Mouse (Mus musculus): Measurements from ENCODE around the gene Dtnb. TPM values are rescaled to one million over a fixed set of nuclear protein-coding genes. Genes with fewer than 3 reads are reported as not detected.

Gene Dtnb
- total RNA-seq, 2 experiments from 2014 or later = 64.4 to 67.3 TPM

DNA sequence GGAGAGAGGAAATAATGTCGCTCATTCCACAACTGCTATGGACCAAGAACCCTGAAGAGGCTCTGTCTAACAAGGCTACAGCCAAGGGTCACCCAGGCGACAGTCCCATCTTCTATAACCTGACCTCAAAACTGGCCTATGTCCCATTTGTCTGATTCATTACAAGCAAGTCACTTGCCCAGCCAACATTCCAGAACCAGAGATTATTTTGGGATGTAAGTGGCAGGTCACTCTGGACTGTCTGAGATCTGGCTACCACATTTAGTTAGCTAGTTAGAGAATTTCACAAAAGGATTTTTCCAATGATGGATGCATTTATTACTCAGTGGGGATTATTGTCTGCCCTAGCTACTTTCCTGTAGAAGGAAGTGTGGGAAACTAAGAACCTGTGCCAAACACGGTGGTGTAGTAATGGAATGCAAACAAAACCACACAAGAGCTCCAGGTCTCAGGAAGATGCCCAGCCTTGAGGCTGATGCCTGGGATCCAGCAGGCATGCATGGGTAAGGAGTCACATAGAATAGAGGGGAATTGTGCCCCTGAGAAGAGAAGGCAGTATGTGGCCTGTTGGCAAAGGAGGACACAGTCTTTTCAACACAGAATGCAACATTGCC lies 192.1 kb downstream of the Dtnb start:
- DNase-seq = no peak
- intact Hi-C loops (cut with DNase I) = no loop called here

DNA sequence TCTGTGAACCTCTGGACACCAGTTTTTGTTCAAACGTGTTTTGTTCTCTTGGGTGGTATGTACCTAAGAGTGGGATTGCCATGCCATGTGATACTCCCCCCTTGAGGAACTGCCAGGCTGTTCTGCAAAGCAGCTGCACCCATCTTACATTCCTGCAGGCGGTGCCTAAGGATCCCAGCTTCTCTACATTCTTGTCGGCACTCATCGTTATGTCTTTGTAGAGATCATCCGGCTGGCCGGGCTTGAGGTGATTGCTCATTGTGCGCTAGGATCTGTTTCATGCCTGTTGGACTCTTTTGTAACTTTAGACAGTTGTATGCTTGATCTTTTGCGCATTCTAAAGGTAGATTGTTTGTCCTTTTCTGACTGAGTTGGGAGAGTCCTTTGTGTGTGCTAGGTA lies 195.2 kb downstream of the Dtnb start:
- intact Hi-C loops (cut with DNase I) = no loop called here
- DNase-seq = no peak

DNA sequence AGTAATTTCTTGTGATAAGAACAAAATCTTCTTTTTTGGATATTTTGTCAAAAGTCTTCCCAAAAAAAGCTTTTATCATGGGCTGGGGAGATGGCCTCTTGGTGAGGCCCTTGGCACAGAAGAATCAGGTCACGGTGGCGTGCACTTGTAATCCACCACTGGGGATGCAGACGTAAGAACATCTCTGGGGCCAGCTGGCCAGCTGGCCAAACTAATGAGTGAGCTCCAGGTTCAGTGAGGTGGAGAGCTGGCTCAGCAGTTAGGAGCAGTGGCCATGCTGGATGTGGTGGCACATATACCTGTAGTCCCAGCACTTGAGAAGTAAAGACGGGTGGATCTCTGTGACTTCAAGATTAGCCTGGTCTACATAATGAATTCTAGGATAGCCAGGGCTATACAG lies 196.2 kb downstream of the Dtnb start:
- no peak for DNase-seq
- intact Hi-C loops (cut with DNase I) = no loop called here

DNA sequence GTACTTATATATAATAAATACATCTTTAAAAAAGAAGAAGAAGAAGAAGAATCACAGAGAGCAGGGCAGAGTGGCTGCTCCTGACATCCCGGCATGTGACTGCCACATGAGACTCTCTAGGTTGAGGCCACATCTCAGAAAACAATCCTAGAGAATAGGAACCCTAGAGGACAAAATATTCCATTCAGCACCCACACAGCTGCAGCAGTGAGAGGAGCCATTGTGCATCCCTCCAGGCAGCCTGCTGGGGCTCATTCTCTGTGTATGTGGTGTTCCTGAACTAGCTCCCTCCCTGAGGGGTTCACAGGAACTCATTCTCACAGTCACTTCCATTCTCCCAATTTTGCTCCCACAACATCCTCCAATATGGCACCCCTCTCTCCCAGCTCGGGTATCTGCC lies 198.4 kb downstream of the Dtnb start:
- intact Hi-C loops (cut with DNase I) = no loop called here
- no peak for DNase-seq

DNA sequence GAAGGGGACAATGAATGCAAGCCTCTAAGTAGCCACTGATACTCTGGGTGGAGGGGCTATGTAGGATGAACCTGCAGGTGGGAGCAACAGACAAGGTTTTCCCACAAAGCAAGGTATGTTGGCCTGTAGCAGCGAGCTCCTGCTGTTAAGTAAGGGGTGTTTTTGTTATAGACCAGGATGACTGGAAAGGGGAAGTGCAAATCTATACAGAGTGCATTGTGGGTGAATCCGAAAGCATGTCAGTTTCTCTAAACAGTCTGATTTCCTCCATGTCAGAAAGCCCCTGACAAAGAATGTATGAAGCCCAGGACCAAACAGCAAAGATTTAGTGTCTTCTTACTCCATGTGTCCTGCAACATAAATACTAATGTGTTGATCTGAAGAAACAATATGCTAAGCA lies 198.9 kb downstream of the Dtnb start:
- no peak for DNase-seq
- intact Hi-C loops (cut with DNase I) = no loop called here

DNA sequence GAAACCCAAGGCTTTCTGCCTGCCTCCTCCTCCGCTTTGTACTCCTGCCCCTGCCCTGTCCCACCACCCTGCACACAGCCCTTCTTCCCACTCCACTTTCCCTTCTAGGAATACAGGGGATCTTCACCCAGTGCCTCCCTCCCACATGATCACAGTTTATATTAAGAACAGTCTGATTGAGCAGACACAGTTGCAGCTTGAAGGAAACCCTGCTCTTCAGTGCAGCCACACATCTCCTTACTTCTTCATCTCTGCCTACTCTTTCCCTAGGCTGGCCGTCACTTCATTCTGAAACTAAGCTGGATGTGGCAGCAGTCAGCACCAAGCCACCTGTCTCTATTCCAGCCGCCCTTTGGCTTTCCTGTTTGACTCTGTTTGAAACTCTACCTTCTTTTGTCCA lies 201.5 kb downstream of the Dtnb start:
- intact Hi-C loops (cut with DNase I) = no loop called here
- DNase-seq = no peak

DNA sequence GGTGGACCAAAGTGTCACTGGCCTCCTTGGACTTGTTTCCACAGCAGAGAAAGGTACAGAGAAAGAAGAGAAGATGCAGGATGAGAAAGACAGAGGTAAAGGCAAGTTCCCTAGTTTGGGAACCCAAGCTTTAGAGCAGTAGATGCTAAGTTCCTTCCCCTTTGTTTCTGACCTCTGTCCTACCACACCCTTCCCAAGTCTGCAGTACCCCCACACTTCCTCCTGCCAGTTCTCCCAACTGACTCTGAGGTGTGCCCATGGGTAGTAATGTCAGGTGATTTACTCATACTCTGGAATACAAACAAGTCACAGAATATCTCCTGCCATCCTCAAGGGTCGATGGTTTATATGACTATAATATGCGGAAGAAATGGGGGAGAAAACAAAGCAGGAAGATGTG lies 203.8 kb downstream of the Dtnb start:
- no peak for DNase-seq

DNA sequence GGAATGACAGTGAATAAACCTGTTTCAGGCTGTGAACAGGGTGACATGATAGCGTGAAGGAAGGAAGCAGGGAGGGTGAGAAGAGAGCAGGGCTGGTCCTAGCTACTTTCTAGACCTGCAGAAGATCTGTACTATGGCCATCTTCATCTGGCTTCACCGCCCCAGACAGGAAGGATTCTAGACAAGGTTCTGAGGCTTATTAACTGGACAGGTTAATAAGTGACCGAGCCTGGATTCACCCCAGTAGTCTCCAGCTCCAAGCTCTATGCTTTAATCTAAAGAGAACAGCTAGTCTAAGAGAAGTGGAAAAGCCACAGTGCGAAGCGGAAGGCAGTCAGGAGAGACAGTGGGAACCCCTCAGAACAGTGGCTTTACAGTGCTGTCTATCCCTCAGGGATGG lies 205.5 kb downstream of the Dtnb start:
- intact Hi-C loops (cut with DNase I) = loop anchor here (5.0 kb wide), 1 partner anchor 195 kb away; no protein-coding TSS in a partner anchor

More for the DNA sequence above, 203.8 kb downstream of the Dtnb start:
- intact Hi-C loops (cut with DNase I) = loop anchor here (5.0 kb wide), 1 partner anchor 194 kb away; no protein-coding TSS in a partner anchor

DNA sequence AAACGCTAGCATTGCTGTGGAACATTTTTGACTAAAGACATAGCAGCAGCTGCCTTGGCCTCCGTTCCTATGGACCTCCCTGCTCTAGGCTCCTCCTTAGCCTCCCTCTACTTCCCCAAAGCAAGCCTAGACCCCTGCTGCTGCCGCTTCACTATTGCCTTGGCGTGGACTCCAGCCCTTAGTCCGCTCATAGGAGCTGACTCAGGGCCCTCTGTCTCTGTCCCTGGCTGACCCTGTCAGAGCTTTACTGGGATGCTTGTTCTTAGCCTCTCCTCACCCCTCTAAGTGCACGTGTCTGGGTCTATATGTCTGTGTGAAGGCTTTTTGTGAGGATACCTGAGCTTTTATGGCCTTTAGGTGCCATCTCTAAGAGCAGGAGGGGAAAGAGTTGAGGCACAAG lies 206.1 kb downstream of the Dtnb start:
- intact Hi-C loops (cut with DNase I) = loop anchor here (5.0 kb wide), 1 partner anchor 196 kb away; no protein-coding TSS in a partner anchor
- DNase-seq = no peak

More for the DNA sequence above, 205.5 kb downstream of the Dtnb start:
- DNase-seq = no peak

DNA sequence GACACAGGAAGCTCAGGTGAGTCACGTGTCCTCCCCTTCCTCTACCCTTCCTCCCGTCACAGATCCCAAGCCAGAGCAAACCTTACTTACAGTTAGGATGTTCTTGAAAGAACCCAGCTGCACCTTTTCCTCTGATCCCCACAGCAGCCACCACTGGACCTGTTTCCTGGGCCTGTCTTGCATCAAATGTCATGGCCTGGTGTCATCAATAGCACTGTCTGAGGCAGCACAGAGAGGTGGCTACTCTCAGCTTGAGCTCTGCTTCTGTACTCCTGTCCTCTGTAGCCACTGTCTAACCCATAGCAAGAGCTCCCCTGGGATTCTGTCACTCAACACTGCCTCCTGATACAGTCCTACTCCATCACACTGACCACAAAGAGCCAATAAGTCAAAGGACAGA lies 207.5 kb downstream of the Dtnb start:
- no peak for DNase-seq
- intact Hi-C loops (cut with DNase I) = loop anchor here (5.0 kb wide), 1 partner anchor 197 kb away; no protein-coding TSS in a partner anchor

DNA sequence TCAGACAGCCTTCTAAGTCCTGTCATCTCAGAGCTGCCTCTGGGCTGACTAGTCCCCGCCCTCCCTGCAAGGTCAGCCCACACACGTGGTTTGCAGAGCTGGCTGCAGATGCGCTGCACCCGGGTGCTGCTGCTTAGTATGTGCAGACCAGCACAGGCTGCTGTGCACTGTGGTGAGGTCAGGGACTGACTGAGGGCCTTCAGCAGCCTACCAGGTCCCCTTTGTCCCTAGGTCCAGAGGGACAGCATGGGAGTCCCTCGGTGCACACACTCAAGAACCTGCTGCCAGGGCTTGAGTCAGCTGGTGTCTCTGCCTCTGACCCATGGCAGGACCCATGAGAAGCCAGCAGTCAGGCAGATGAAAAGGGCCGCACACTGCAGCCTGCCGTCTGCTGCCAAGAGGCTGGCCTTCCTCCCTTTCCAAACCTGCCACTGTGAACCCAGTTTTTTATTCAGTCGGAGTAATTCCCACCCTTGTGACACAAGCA lies 208.3 kb downstream of the Dtnb start:
- intact Hi-C loops (cut with DNase I) = no loop called here
- DNase-seq = peak; percentile 50

DNA sequence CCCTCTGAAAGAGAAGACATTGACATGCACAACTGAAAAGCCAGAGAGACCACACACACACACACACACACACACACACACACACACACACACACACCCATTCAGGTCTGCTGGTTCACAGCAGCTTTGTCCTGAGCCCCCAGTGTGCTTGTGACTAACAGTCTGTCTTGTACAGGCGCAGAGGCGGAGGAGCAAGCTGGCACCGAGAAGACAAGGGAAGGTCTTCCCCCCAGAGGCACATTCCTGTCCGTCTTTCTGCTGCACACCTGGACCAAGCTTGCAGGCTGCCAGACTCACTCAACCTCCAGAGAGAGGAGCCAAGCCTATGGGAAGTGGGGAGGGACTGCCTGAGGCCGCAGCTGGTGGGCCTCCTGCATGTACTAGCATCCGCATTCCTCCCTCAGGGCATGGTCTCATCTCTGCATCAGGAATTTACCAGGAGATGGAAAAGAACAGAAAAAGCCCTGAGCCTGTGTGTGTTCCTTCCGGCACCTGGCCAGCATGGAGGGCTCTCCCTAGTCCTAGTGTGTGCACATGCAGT lies 208.8 kb downstream of the Dtnb start:
- no peak for DNase-seq
- intact Hi-C loops (cut with DNase I) = no loop called here

DNA sequence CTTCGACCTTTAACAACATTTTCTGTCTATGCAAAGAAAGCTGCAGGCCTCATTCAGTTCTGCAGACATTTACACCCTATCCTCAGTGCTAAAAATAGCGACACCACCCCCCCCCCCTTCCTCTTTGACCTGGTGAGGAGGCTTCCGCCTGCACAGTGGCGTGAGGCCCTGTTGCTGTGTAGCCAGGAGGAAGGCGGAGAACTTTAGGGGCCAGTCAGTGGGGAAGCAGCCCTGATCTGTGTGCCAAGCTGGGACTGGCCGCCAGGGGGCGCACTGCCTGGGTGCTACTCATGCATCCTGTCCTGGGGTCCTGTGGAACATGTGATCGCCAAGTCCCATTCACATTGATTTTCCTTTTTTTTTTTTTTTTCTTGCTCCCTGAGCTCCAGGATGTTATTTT lies 209.3 kb downstream of the Dtnb start:
- intact Hi-C loops (cut with DNase I) = no loop called here
- DNase-seq = peak; percentile 87

DNA sequence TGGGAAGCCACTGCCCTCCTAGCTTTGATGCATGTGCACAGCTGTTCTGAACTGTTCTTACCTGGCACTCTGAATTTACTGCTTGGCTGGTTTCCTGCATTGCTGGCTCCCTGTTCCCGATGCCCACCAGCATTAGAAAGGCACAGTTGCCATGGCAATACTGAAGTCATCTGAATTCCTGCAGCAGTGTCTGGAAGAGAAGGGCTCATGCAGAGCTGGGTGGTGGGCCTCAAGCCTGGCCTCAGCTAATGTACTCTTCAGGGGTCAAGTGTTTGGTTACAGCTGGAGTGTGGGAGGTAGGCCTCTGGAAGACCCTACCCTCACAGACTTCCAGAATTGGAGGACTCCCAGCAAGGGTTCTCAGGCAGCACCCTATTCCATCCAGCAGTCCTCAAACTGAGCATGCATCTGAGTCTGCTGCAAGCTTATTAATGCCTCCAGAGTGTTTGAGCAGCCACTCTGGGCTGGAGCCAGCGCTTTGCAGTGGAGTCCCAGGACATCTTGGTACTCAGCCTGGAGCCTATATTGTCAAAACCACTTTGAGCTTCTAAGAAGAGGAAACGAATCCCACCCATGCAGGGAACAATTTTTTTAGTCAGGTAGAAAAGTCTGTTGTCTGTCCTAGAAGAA lies 211.1 kb downstream of the Dtnb start:
- intact Hi-C loops (cut with DNase I) = no loop called here
- DNase-seq = no peak

DNA sequence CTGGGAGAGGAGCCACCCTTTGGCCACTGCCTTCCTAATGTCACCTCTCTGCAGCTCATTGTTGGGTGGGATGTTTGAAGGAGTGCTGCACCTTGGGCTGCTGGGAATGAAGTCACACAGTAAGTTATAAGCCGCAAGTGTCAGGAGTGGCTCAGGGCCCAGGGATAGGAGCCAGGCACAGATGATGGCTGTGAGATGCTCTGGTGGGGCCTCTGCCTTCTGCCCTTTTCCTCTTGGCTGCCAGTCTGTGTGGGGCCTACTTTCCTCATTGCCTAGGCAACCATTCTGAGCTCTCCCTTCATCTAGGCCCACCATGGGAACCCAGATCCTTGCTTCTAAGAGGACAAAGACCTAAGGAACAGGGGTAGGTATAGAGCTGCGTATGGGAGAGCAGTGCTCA lies 212.1 kb downstream of the Dtnb start:
- DNase-seq = peak; percentile 67
- intact Hi-C loops (cut with DNase I) = no loop called here

DNA sequence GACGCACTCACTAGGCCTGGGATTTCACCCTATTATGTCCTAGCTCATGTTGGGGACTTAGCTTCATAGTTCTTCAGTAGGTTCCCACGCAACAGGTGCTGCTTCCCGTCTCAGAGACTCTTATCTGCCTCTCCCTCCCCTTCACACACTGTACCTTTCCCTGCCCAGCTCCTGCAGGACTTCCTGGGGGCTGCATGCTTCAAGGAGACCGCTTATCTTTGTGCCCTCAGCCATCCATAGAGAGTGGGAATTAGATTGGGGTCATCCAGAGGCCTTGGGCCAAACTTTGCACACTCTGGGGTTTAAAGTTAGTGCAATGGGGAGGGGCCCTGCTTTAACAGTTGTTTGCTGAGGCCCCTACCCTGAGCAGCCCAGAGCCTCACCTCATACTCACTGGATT lies 212.5 kb downstream of the Dtnb start:
- DNase-seq = no peak
- intact Hi-C loops (cut with DNase I) = no loop called here

DNA sequence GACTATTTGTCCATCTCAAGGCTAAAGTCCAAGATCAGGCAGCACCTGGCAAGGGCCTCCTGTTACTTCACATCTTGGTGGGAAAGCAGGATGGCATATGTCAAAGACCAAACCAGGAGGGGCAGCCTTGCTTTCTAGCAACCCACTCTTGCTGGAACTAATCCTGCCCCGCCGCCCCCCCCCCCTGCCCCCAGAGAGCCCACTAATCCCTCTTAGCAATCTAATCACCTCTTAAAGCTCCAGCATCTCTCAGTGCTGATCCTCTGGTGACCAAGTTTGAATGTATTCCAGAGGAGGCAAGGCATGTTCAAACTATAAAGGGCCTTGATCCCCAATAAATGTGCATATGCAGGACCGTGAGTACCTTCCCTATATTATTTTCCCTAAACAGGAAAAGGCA lies 214.9 kb downstream of the Dtnb start:
- intact Hi-C loops (cut with DNase I) = no loop called here
- peak; percentile 43 for DNase-seq

DNA sequence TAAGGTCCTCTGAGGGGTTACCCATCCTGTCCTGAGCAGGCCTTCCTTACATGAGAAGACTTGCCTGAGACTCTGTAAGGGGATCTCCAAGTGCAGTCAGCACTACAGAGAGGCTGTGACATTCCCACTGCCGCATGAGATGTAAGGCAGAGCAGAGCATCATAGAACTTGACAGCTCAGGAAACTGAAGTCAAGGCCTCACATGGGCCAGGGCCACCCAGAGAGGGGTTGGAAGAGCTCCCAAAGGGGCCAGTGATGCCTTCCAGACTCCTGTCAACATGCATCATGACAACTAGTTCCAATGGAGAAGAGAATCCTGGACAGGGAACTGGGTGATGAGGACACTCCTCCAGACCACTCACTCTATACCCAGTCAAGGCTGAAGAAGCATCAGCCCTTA lies 215.4 kb downstream of the Dtnb start:
- peak; percentile 70 for DNase-seq
- intact Hi-C loops (cut with DNase I) = no loop called here

DNA sequence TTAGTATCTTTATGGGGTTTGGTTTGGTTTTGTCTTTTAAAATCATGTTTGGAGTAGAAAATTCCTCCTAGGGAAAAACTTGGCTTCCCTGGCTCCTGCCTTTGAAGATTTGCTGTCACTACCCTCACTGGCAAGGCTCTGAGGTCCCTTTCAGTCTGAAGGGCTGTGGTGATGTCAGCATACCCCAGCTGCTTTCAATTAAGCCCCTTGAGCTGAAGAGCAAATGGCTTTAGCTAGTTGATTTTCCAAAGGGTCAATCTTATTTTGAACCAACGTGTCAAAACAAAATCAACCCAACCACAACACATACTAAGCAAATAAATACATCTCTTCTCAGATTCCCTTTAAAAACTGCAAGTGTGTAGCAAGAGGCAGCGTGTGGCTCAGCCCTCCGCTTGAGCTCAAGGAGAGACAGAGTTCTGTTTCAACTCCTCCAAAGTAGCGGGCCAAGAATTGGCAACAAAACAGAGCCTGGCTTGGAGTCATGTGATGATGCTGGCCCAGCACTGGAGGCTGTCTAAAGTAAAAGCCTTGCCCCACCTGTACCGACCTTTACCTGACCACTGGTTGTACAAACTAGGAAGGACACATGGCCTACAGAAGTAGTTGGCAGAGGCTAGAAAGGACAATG lies 216.4 kb downstream of the Dtnb start:
- intact Hi-C loops (cut with DNase I) = no loop called here
- peak; percentile 42 for DNase-seq

DNA sequence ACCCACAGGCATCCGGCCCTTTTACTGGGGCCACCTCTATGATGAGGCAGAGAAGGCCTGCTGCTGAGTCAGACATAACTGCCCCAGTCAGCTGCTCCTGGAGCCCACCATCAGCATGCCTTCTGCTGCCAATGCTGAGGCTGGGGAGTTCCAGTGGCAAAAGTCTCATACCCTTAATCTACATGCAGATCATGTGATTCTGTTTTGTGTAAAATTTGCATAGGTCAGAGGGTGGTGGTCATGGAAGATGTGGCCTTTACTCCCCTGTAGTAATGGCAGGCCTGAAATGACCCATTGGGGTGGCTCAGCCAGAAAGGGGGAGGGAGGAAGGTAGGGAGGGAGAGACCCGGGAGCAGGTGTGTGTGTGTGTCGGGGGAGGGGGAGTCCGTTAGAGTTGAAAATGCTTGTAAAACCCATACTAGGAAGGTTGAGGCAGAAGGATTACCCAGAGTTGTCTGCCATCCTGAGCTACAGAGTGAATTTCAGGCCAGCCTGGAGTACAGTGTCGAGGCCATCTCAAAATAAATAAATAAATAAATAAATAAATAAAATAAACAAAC lies 217.5 kb downstream of the Dtnb start:
- intact Hi-C loops (cut with DNase I) = loop anchor here (10.0 kb wide), 1 partner anchor 95 kb away; no protein-coding TSS in a partner anchor
- DNase-seq = no peak

DNA sequence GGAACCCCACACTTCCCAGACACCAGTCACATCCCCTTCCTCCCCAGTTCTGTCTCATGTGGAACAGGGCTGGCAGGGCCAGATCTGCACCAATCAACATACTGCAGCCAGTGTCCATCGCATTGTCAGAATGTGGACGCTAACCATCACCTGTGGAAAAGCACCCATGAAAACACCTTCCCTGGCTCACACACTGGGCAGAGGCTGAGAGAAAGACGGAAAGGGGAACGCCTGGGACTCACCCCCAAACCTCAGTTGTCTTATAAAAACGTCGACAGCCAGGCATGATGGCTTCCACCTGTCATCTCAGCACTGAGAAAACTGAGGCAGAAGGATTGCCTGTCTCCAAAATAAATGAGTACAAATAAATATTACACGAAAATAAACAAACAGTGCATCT lies 219.1 kb downstream of the Dtnb start:
- intact Hi-C loops (cut with DNase I) = loop anchor here (10.0 kb wide), 1 partner anchor 96 kb away; no protein-coding TSS in a partner anchor
- no peak for DNase-seq
